Mouse (Mus musculus): ENCODE measurements around the gene Lypd3. TPM values are rescaled to one million over a fixed set of nuclear protein-coding genes. Genes with fewer than 3 reads are reported as not detected.

Lypd3 gene
- polyA plus RNA-seq, 1 experiment from 2014 or later, result not detected

- no peak for TF ChIP-seq EP300 (IDR thresholded peaks at IDR 0.05; ENCODE audit: low read depth)
- no peak for TF ChIP-seq CTCF (IDR thresholded peaks at IDR 0.05; ENCODE audit: low read depth)
- no peak overlapping the region for H3K27ac ChIP-seq (ENCODE audit: low read depth)
- no peak for ATAC-seq
Measured at GRCm38 (mm10) chr7:24630116-24630880, 6.1 kb upstream of the Lypd3 start.

DNA sequence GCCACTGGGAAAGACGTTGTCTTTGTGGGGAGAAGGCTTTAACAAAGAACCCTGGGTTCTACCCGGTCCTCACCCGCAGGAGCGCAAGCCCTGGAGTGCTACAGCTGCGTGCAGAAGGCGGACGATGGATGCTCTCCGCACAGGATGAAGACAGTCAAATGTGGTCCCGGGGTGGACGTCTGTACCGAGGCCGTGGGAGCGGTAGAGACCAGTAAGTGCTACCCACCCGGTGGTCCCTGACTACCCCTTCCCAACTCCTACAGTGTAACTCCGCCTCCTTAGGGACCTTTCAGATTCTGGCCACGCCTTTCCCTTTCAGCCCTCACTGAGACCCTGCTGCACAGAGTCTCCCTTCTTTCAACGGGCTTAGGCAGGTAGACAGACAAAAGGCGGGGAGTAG, 696 bp downstream of the Lypd3 start:
- Histone ChIP-seq H3K4me1 (ENCODE audit: insufficient read depth) (peaks cover 8% of the 10 kb centered on the region), H3K9ac (replicated peaks) (no peak overlapping the region), H3K27ac (ENCODE audit: low read depth) (no peak overlapping the region), H3K36me3 (replicated peaks; ENCODE audit: insufficient read depth, low read length) (no peaks in the 10 kb centered on the region), H3K4me3 (ENCODE audit: low read depth, low read length) (no peak overlapping the region), H3K4me2 (ENCODE audit: low read depth, low read length) (no peak overlapping the region), H3K9me3 (ENCODE audit: low read length) (no peaks in the 10 kb centered on the region), H3K27me3 (ENCODE audit: insufficient read depth, low read length) (peaks cover 45% of the 10 kb centered on the region)
- no peak for TF ChIP-seq CTCF (IDR thresholded peaks at IDR 0.05; ENCODE audit: low read depth)
- no peak for TF ChIP-seq EP300 (IDR thresholded peaks at IDR 0.05; ENCODE audit: low read depth)
- DNase-seq, result no peak
- ATAC-seq, result no peak
- WGBS (ENCODE audit: insufficient replicate concordance), result 9% methylated on average over 18 of the region's 18 CpGs

More at GRCm38 (mm10) chr7:24630116-24630880, 6.1 kb upstream of the Lypd3 start:
- WGBS (ENCODE audit: insufficient replicate concordance), result 79% methylated on average over 10 of the region's 10 CpGs
- no peak overlapping the region for H3K4me2 ChIP-seq (ENCODE audit: low read depth, low read length)
- no peak for DNase-seq
- H3K4me1 ChIP-seq (ENCODE audit: insufficient read depth), result peaks cover 6% of the 10 kb centered on the region
- no peak overlapping the region for H3K9ac ChIP-seq (replicated peaks)
- no peak overlapping the region for H3K4me3 ChIP-seq (ENCODE audit: low read depth, low read length)
- H3K36me3 ChIP-seq (replicated peaks; ENCODE audit: insufficient read depth, low read length), result 0 out of 2 replicates have a peak, but pooled peaks cover 4% of the 10 kb centered on the region
- H3K27me3 ChIP-seq (ENCODE audit: insufficient read depth, low read length), result no peaks in the 10 kb centered on the region
- no peaks in the 10 kb centered on the region for H3K9me3 ChIP-seq (ENCODE audit: low read length)

- Histone ChIP-seq H3K9me3 (ENCODE audit: low read length) (no peaks in the 10 kb centered on the region), H3K4me2 (ENCODE audit: low read depth, low read length) (peak overlapping the region; percentile 86), H3K4me1 (ENCODE audit: insufficient read depth) (peaks cover 8% of the 10 kb centered on the region), H3K27ac (ENCODE audit: low read depth) (no peak overlapping the region), H3K27me3 (ENCODE audit: insufficient read depth, low read length) (peaks cover 45% of the 10 kb centered on the region), H3K4me3 (ENCODE audit: low read depth, low read length) (peak overlapping the region; percentile 49), H3K36me3 (replicated peaks; ENCODE audit: insufficient read depth, low read length) (no peaks in the 10 kb centered on the region), H3K9ac (replicated peaks) (peak overlapping the region; percentile 30; the same call in 1 of the 2 replicates)
- WGBS (ENCODE audit: insufficient replicate concordance), result 4% methylated on average over 35 of the region's 35 CpGs
- ATAC-seq (peak; percentile 17; the same call in 1 of the 2 replicates), DNase-seq (no peak)
- TF ChIP-seq EP300 (IDR thresholded peaks at IDR 0.05; ENCODE audit: low read depth) (no peak), CTCF (IDR thresholded peaks at IDR 0.05; ENCODE audit: low read depth) (no peak)
Measured at GRCm38 (mm10) chr7:24638026-24638856, 1.9 kb downstream of the Lypd3 start.

DNA sequence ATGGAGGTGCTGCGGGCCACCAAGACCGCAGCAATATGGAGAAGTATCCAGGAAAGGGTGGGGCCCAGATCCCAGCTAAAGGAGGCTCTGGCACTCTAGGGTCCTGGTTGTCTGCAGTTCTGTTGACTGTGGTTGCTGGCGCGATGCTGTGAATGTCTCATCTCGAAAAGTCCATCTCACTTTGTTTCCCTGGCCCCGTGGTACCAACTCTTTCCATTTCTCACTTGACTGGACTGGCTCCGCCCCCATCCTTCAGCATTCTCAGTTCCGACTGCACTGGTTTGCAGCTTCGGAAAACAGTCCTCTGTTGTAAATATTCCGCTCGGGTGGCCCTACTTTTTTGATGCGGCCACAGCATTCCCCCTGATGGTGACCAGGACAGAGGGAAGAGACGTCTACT, 4.1 kb downstream of the Lypd3 start:
- no peak overlapping the region for H3K4me2 ChIP-seq (ENCODE audit: low read depth, low read length)
- peaks cover 45% of the 10 kb centered on the region for H3K27me3 ChIP-seq (ENCODE audit: insufficient read depth, low read length)
- no peak for DNase-seq
- no peak overlapping the region for H3K9ac ChIP-seq (replicated peaks)
- WGBS (ENCODE audit: insufficient replicate concordance), result 64% methylated on average over 13 of the region's 13 CpGs
- TF ChIP-seq EP300 (IDR thresholded peaks at IDR 0.05; ENCODE audit: low read depth) (no peak), CTCF (IDR thresholded peaks at IDR 0.05; ENCODE audit: low read depth) (no peak)
- H3K9me3 ChIP-seq (ENCODE audit: low read length), result no peaks in the 10 kb centered on the region
- no peak for ATAC-seq
- no peak overlapping the region for H3K27ac ChIP-seq (ENCODE audit: low read depth)
- peaks cover 8% of the 10 kb centered on the region for H3K4me1 ChIP-seq (ENCODE audit: insufficient read depth)
- no peak overlapping the region for H3K4me3 ChIP-seq (ENCODE audit: low read depth, low read length)
- no peaks in the 10 kb centered on the region for H3K36me3 ChIP-seq (replicated peaks; ENCODE audit: insufficient read depth, low read length)

- 7% methylated on average over 9 of the region's 9 CpGs for WGBS (ENCODE audit: insufficient replicate concordance)
- Histone ChIP-seq H3K4me2 (ENCODE audit: low read depth, low read length) (no peak overlapping the region), H3K9ac (replicated peaks) (no peak overlapping the region), H3K36me3 (replicated peaks; ENCODE audit: insufficient read depth, low read length) (no peaks in the 10 kb centered on the region), H3K27me3 (ENCODE audit: insufficient read depth, low read length) (peaks cover 28% of the 10 kb centered on the region), H3K4me3 (ENCODE audit: low read depth, low read length) (no peak overlapping the region), H3K27ac (ENCODE audit: low read depth) (no peak overlapping the region), H3K4me1 (ENCODE audit: insufficient read depth) (peaks cover 8% of the 10 kb centered on the region), H3K9me3 (ENCODE audit: low read length) (no peaks in the 10 kb centered on the region)
- ATAC-seq (no peak), DNase-seq (peak; percentile 69)
- peak; percentile 87 for TF ChIP-seq CTCF (IDR thresholded peaks at IDR 0.05; ENCODE audit: low read depth)
- no peak for TF ChIP-seq EP300 (IDR thresholded peaks at IDR 0.05; ENCODE audit: low read depth)
Measured at GRCm38 (mm10) chr7:24642491-24642890, 6.1 kb downstream of the Lypd3 start.

GRCm38 (mm10) chr7:24644492-24644891, 8.1 kb downstream of the Lypd3 start:
- no peak overlapping the region for H3K27ac ChIP-seq (ENCODE audit: low read depth)
- 58% methylated on average over 6 of the region's 6 CpGs for WGBS (ENCODE audit: insufficient replicate concordance)
- H3K9ac ChIP-seq (replicated peaks), result no peak overlapping the region
- no peaks in the 10 kb centered on the region for H3K4me1 ChIP-seq (ENCODE audit: insufficient read depth)
- peaks cover 8% of the 10 kb centered on the region; the same call in 1 of the 2 replicates for H3K27me3 ChIP-seq (ENCODE audit: insufficient read depth, low read length)
- no peaks in the 10 kb centered on the region for H3K36me3 ChIP-seq (replicated peaks; ENCODE audit: insufficient read depth, low read length)
- ATAC-seq, result no peak
- no peak overlapping the region for H3K4me2 ChIP-seq (ENCODE audit: low read depth, low read length)
- no peak overlapping the region for H3K4me3 ChIP-seq (ENCODE audit: low read depth, low read length)
- DNase-seq, result no peak
- TF ChIP-seq EP300 (IDR thresholded peaks at IDR 0.05; ENCODE audit: low read depth) (no peak), CTCF (IDR thresholded peaks at IDR 0.05; ENCODE audit: low read depth) (no peak)
- H3K9me3 ChIP-seq (ENCODE audit: low read length), result no peaks in the 10 kb centered on the region

All from liver, postnatal 0 days (tissue).